10 mouse cellular contexts compared by ENCODE assay signal in genomic region chr1:72827411-72828315, GRCm38 (mm10). TPM values are rescaled to one million over a fixed set of nuclear protein-coding genes. Genes with fewer than 3 reads are reported as not detected.
DNase-seq lines count a peak whose midpoint lies in the region; ATAC-seq lines count a peak whose summit lies in the region.
"Had no signal": no experiment of that assay in that cellular context is flagged by ENCODE, and none has a peak within 500 bp of the region (broad histone marks: within the 10 kb centered on the region; RNA-seq: fewer than 3 reads in every experiment).

No protein-coding gene starts in this region.

- peak overlapping the region; percentile 0; the same call in 1 of the 2 replicates for H3K4me2 ChIP-seq in heart, embryonic 16.5 days (ENCODE audit: low read depth, low read length)
- H3K4me2 ChIP-seq in midbrain, embryonic 13.5 days (replicated peaks), result peak overlapping the region; percentile 92

- no peak overlapping the region for H3K4me3 ChIP-seq in heart, embryonic 16.5 days (ENCODE audit: low read length)
- H3K4me3 ChIP-seq in midbrain, embryonic 13.5 days (replicated peaks), result peak overlapping the region; percentile 86
- H3K4me3 ChIP-seq: layer of hippocampus, adult 2 months had no signal

- ATAC-seq in heart, embryonic 16.5 days (replicated peaks; ENCODE audit: extremely low read depth, insufficient read depth, low FRiP score), result no peak
- peak; percentile 59 for ATAC-seq in midbrain, embryonic 13.5 days

- H3K4me1 ChIP-seq in heart, embryonic 16.5 days (ENCODE audit: control insufficient read depth, insufficient read depth, low read length), result peaks cover 8% of the 10 kb centered on the region
- H3K4me1 ChIP-seq in midbrain, embryonic 13.5 days (replicated peaks), result peaks cover 52% of the 10 kb centered on the region

- no peak overlapping the region for H3K27ac ChIP-seq in heart, embryonic 16.5 days (ENCODE audit: low read length)
- H3K27ac ChIP-seq in midbrain, embryonic 13.5 days, result peak overlapping the region; percentile 91
- H3K27ac ChIP-seq: layer of hippocampus, adult 2 months; macrophage had no signal

- H3K36me3 ChIP-seq in heart, embryonic 16.5 days (ENCODE audit: control insufficient read depth, insufficient read depth), result no peaks in the 10 kb centered on the region
- H3K36me3 ChIP-seq in midbrain, embryonic 13.5 days, result peaks cover 18% of the 10 kb centered on the region

- peaks cover 5% of the 10 kb centered on the region for H3K27me3 ChIP-seq in heart, embryonic 16.5 days (ENCODE audit: control insufficient read depth, insufficient read depth, low read length)
- H3K27me3 ChIP-seq in midbrain, embryonic 13.5 days, result no peaks in the 10 kb centered on the region; the same call in 1 of the 2 replicates

- H3K9ac ChIP-seq in heart, embryonic 16.5 days (ENCODE audit: low read length), result no peak overlapping the region
- peak overlapping the region; percentile 90 for H3K9ac ChIP-seq in midbrain, embryonic 13.5 days (replicated peaks)

- 29% methylated on average over 12 of the region's 12 CpGs for WGBS in heart, embryonic 16.5 days
- WGBS in midbrain, embryonic 13.5 days, result 9% methylated on average over 12 of the region's 12 CpGs

- H3K9me3 ChIP-seq in heart, embryonic 16.5 days (replicated peaks; ENCODE audit: control insufficient read depth, low read length), result 0 out of 2 replicates have a peak, but pooled peaks cover 2% of the 10 kb centered on the region
- H3K9me3 ChIP-seq in midbrain, embryonic 13.5 days, result no peaks in the 10 kb centered on the region; the same call in 1 of the 2 replicates

- no peak for DNase-seq in heart, adult 18-20 months
- DNase-seq in ZHBTc4 (ENCODE audit: low read depth, low spot score), result peak; percentile 76
- peak; percentile 42 for DNase-seq in forelimb bud, embryonic 11.5 days (ENCODE audit: low read depth, low spot score)
- DNase-seq in retina, embryonic 14.5 days (ENCODE audit: low spot score), result no peak
- DNase-seq in spleen, adult 18-20 months, result no peak
- DNase-seq in thymus, adult 18-20 months, result no peak

RNA-seq across cellular contexts. Expression of gene Igfbp2, which starts 3.4 kb away (rescaled TPM):
- 43.3 and 58.6 TPM in 2 replicates for polyA plus RNA-seq in heart, embryonic 16.5 days (2015; fragmentation: Nextera tagmentation; extraction: Ambion mirVana)
- under 1 TPM; 0.37 to 0.51 TPM for total RNA-seq in heart, adult 18-20 months (2021)
- 294 and 385 TPM in 2 replicates for polyA plus RNA-seq in midbrain, embryonic 13.5 days (2015; fragmentation: Nextera tagmentation; extraction: Ambion mirVana)
- polyA plus RNA-seq: macrophage had no signal

RNA-seq across cellular contexts. Expression of gene Igfbp5, which starts 47.0 kb away (rescaled TPM):
- polyA plus RNA-seq in heart, embryonic 16.5 days (2015; fragmentation: Nextera tagmentation; extraction: Ambion mirVana), result 65.1 and 69.0 TPM in 2 replicates
- total RNA-seq in heart, adult 18-20 months (2021), result 100 to 1,000 TPM in 1 of 2 experiments, 10 to 100 TPM in 1; 80.7 to 123 TPM
- 28.7 and 31.8 TPM in 2 replicates for polyA plus RNA-seq in midbrain, embryonic 13.5 days (2015; fragmentation: Nextera tagmentation; extraction: Ambion mirVana)

Comparison
In these comparisons a context has a peak if more than half of its experiments do, and no peak if none do; other contexts are left out.
1. DNase-seq: peak in ZHBTc4 (single experiment) and forelimb bud, embryonic 11.5 days (single experiment); none in heart, adult 18-20 months (0 of 2), retina, embryonic 14.5 days (single experiment), spleen, adult 18-20 months (0 of 2) and thymus, adult 18-20 months (0 of 2).